ENCODE assay signal across 31 mouse cellular contexts in the genomic region with DNA sequence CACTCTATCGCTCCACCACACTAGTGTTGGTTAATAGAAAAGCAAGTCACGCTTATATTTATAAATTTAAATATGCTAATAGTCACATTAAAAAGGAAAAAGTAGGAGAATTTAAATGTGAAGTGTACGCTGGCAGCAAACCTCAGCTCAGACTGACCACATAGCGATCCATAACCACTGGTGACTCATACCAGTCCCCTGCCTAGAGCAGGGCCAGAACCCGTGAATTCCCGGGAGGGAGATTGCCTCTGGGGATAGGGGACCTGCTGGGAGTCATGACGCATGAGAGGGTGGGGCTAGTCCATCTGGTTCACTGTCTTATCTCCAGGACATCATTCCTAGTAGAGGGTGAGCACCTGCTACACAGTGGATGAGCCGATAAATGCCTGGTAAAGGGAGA. TPM values are rescaled to one million over a fixed set of nuclear protein-coding genes. Genes with fewer than 3 reads are reported as not detected.
"Had no signal": no experiment of that assay in that cellular context is flagged by ENCODE, and none has a peak within 500 bp of the region (broad histone marks: within the 10 kb centered on the region; RNA-seq: fewer than 3 reads in every experiment).

No protein-coding gene starts in this region.

- H3K9me3 ChIP-seq: heart, embryonic 10.5 days; heart, embryonic 12.5 days; hindbrain, embryonic 10.5 days; hindbrain, embryonic 13.5 days; hindbrain, embryonic 15.5 days; intestine, embryonic 15.5 days; limb, embryonic 10.5 days; limb, embryonic 12.5 days; liver, embryonic 13.5 days; liver, embryonic 15.5 days had no signal

- H3K4me3 ChIP-seq: heart, adult 2 months; heart, embryonic 10.5 days; heart, embryonic 12.5 days; hindbrain, embryonic 10.5 days; hindbrain, embryonic 13.5 days; hindbrain, embryonic 15.5 days; intestine, embryonic 15.5 days; layer of hippocampus, adult 2 months; left cerebral cortex, adult 2 months; limb, embryonic 10.5 days; limb, embryonic 12.5 days; liver, embryonic 13.5 days; liver, embryonic 15.5 days had no signal

- H3K36me3 ChIP-seq: heart, embryonic 10.5 days; heart, embryonic 12.5 days; hindbrain, embryonic 10.5 days; hindbrain, embryonic 13.5 days; hindbrain, embryonic 15.5 days; intestine, embryonic 15.5 days; limb, embryonic 10.5 days; limb, embryonic 12.5 days; liver, embryonic 13.5 days; liver, embryonic 15.5 days had no signal

- H3K9ac ChIP-seq: heart, embryonic 12.5 days; hindbrain, embryonic 13.5 days; hindbrain, embryonic 15.5 days; intestine, embryonic 15.5 days; limb, embryonic 12.5 days; liver, embryonic 13.5 days; liver, embryonic 15.5 days had no signal

- H3K27ac ChIP-seq: heart, adult 2 months; heart, embryonic 10.5 days; hindbrain, embryonic 10.5 days; hindbrain, embryonic 13.5 days; hindbrain, embryonic 15.5 days; intestine, embryonic 15.5 days; layer of hippocampus, adult 2 months; left cerebral cortex, adult 2 months; limb, embryonic 10.5 days; limb, embryonic 12.5 days; liver, embryonic 13.5 days; liver, embryonic 15.5 days had no signal

- H3K4me1 ChIP-seq: liver, embryonic 13.5 days; liver, embryonic 15.5 days had no signal

- H3K4me2 ChIP-seq: heart, embryonic 12.5 days; hindbrain, embryonic 13.5 days; hindbrain, embryonic 15.5 days; intestine, embryonic 15.5 days; limb, embryonic 12.5 days; liver, embryonic 11.5 days; liver, embryonic 13.5 days; liver, embryonic 15.5 days had no signal

- DNase-seq: gastrocnemius, postnatal 14 days; gastrocnemius, postnatal 36 days; heart, adult 2 months; heart, postnatal 10 days; heart, postnatal 4 days; kidney, adult 18-20 months; kidney, adult 8-10 months; kidney, postnatal 10 days; kidney, postnatal 25 days; kidney, postnatal 4 days; liver; liver, embryonic 13.5 days had no signal

- ATAC-seq: inflammation-experienced regulatory T-cells, adult 6 months; intestine, embryonic 15.5 days; intestine, postnatal 0 days had no signal

- H3K27me3 ChIP-seq: hindbrain, embryonic 15.5 days; intestine, embryonic 15.5 days; liver, embryonic 15.5 days had no signal

RNA-seq across cellular contexts. Expression of a gene that starts 1.6 kb away (rescaled TPM):
- total RNA-seq: gastrocnemius, adult 18-20 months; gastrocnemius, postnatal 14 days; gastrocnemius, postnatal 36 days; heart, adult 2 months; heart, postnatal 10 days; heart, postnatal 25 days had no signal
- polyA plus RNA-seq: gonadal fat pad, adult 2 months; heart, adult 2 months; heart, embryonic 10.5 days; heart, embryonic 12.5 days; heart, embryonic 14.5 days; heart, embryonic 16.5 days; hindbrain, embryonic 13.5 days; hindbrain, embryonic 15.5 days; limb, embryonic 10.5 days; liver, embryonic 11.5 days; liver, embryonic 13.5 days had no signal
